In the genomic region with DNA sequence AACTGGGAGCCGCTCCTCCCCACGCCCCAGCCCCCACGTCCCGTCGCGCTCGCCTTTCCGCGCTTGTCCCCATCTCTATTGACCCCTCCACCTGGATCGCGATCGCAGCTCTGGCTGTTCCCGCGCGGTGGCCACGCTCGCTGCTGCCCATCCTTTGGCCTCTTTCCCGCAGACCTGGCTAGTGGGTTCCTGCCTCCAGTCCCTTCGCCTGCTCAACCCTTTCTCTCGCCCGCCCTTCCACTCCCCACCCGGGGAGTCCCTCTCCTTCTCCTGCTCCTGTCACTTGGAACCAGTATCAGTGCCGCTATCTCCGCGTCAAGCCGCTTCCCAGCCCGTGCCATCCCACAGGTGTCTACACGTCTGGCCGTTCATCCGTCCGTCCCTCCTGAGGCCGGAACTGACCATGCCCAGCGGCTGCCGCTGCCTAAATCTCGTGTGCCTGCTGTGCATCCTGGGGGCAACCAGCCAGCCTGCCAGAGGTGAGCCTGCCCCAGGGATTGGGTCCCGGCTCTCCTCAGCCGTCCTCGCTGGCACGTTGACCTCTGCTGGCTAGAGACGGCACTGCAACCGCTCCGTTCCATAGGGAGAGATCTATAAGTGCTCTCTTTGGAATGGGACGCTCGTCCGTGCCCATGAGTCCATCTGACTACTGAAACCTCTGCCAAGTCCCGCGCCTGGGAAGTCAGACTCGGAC, we compare ENCODE assay signal across 7 mouse cellular contexts. TPM values are rescaled to one million over a fixed set of nuclear protein-coding genes. Genes with fewer than 3 reads are reported as not detected.
A peak's percentile ranks its signal among the peaks of the same experiment; 100 is the strongest.
DNase-seq lines count a peak whose midpoint lies in the region; ATAC-seq and TF ChIP-seq lines count a peak whose summit lies in the region.

No protein-coding gene starts in this region.

- no peaks in the 10 kb centered on the region for H3K79me2 ChIP-seq in heart, adult 2 months (replicated peaks; ENCODE audit: control insufficient read depth, insufficient read depth, low read length)

- DNase-seq in adrenal gland, postnatal 25 days, result peak; percentile 87
- peak; percentile 84 to 90 for DNase-seq in heart, adult 2 months
- peak; percentile 82 for DNase-seq in kidney, adult 2 months
- DNase-seq in spleen, adult 18-20 months, result peak; percentile 46 to 81

- H3K4me2 ChIP-seq in embryonic facial prominence, embryonic 12.5 days (replicated peaks), result peak overlapping the region; percentile 100
- H3K4me2 ChIP-seq in limb, embryonic 12.5 days, result peak overlapping the region; percentile 100
- peak overlapping the region; percentile 69 for H3K4me2 ChIP-seq in midbrain, embryonic 15.5 days

- under 1% methylated on average over 47 of the region's 48 CpGs for WGBS in embryonic facial prominence, embryonic 12.5 days
- 1% methylated on average over 48 of the region's 48 CpGs for WGBS in heart, adult 2 months
- WGBS in kidney, adult 2 months, result under 1% methylated on average over 48 of the region's 48 CpGs
- 0% methylated on average over 48 of the region's 48 CpGs for WGBS in limb, embryonic 12.5 days
- whole genome bisulfite sequencing in midbrain, embryonic 15.5 days, result under 1% methylated on average over 48 of the region's 48 CpGs

- peak overlapping the region; percentile 59 for H3K4me3 ChIP-seq in embryonic facial prominence, embryonic 12.5 days
- H3K4me3 ChIP-seq in heart, adult 2 months, result peak overlapping the region; percentile 50
- H3K4me3 ChIP-seq in kidney, adult 2 months (ENCODE audit: insufficient read depth, low read depth, low read length), result peak overlapping the region; percentile 42
- peak overlapping the region; percentile 64 for H3K4me3 ChIP-seq in limb, embryonic 12.5 days (replicated peaks)
- H3K4me3 ChIP-seq in midbrain, embryonic 15.5 days, result peak overlapping the region; percentile 65

- H3K36me3 ChIP-seq in embryonic facial prominence, embryonic 12.5 days, result no peaks in the 10 kb centered on the region
- no peaks in the 10 kb centered on the region for H3K36me3 ChIP-seq in heart, adult 2 months (ENCODE audit: control insufficient read depth, insufficient read depth, low read length)
- H3K36me3 ChIP-seq in kidney, adult 2 months (ENCODE audit: control insufficient read depth, insufficient read depth, low read length), result no peaks in the 10 kb centered on the region
- H3K36me3 ChIP-seq in limb, embryonic 12.5 days, result no peaks in the 10 kb centered on the region
- peaks cover 10% of the 10 kb centered on the region; the same call in 1 of the 2 replicates for H3K36me3 ChIP-seq in midbrain, embryonic 15.5 days (replicated peaks)

- TF ChIP-seq CTCF in heart, adult 2 months (IDR thresholded peaks at IDR 0.05), result peak; percentile 98; the same call in 1 of the 2 replicates
- peak; percentile 85 for TF ChIP-seq CTCF in kidney, adult 2 months (conservative IDR thresholded peaks at IDR 0.05; ENCODE audit: insufficient read depth, insufficient read length, low read depth, low read length)

- peaks cover 12% of the 10 kb centered on the region; the same call in 1 of the 2 replicates for H3K4me1 ChIP-seq in embryonic facial prominence, embryonic 12.5 days
- no peaks in the 10 kb centered on the region; the same call in 1 of the 2 replicates for H3K4me1 ChIP-seq in heart, adult 2 months (ENCODE audit: control insufficient read depth, insufficient read depth, low read length)
- H3K4me1 ChIP-seq in kidney, adult 2 months (ENCODE audit: control insufficient read depth, insufficient read depth, low read length), result 0 out of 2 replicates have a peak, but pooled peaks cover 3% of the 10 kb centered on the region
- peaks cover 18% of the 10 kb centered on the region for H3K4me1 ChIP-seq in limb, embryonic 12.5 days (replicated peaks)
- H3K4me1 ChIP-seq in midbrain, embryonic 15.5 days, result peaks cover 24% of the 10 kb centered on the region

- H3K27me3 ChIP-seq in embryonic facial prominence, embryonic 12.5 days, result peaks cover 64% of the 10 kb centered on the region
- peaks cover 2% of the 10 kb centered on the region for H3K27me3 ChIP-seq in heart, adult 2 months (ENCODE audit: control insufficient read depth, insufficient read depth, low read length)
- no peaks in the 10 kb centered on the region for H3K27me3 ChIP-seq in kidney, adult 2 months (replicated peaks; ENCODE audit: control insufficient read depth, insufficient read depth, low read length)
- peaks cover 68% of the 10 kb centered on the region for H3K27me3 ChIP-seq in limb, embryonic 12.5 days
- H3K27me3 ChIP-seq in midbrain, embryonic 15.5 days (replicated peaks), result peaks cover 27% of the 10 kb centered on the region

- H3K9me3 ChIP-seq in embryonic facial prominence, embryonic 12.5 days, result no peaks in the 10 kb centered on the region
- H3K9me3 ChIP-seq in limb, embryonic 12.5 days, result no peaks in the 10 kb centered on the region
- H3K9me3 ChIP-seq in midbrain, embryonic 15.5 days, result no peaks in the 10 kb centered on the region

- peak overlapping the region; percentile 66 for H3K9ac ChIP-seq in embryonic facial prominence, embryonic 12.5 days
- peak overlapping the region; percentile 21 for H3K9ac ChIP-seq in heart, adult 2 months (ENCODE audit: low read depth, low read length)
- H3K9ac ChIP-seq in limb, embryonic 12.5 days (replicated peaks), result peak overlapping the region; percentile 66
- peak overlapping the region; percentile 54 for H3K9ac ChIP-seq in midbrain, embryonic 15.5 days

- no peak for TF ChIP-seq POLR2A in heart, adult 2 months (IDR thresholded peaks at IDR 0.05; ENCODE audit: insufficient read depth, low read depth, low read length)
- no peak for TF ChIP-seq POLR2A in kidney, adult 2 months (IDR thresholded peaks at IDR 0.05; ENCODE audit: low read depth, low read length)

- no peak overlapping the region for H3K27ac ChIP-seq in embryonic facial prominence, embryonic 12.5 days
- H3K27ac ChIP-seq in heart, adult 2 months, result peak overlapping the region; percentile 7; the same call in 1 of the 2 replicates
- H3K27ac ChIP-seq in kidney, adult 2 months (ENCODE audit: insufficient read depth, low read depth, low read length), result no peak overlapping the region
- H3K27ac ChIP-seq in limb, embryonic 12.5 days, result no peak overlapping the region
- H3K27ac ChIP-seq in midbrain, embryonic 15.5 days, result peak overlapping the region; percentile 81

- peak; percentile 76; the same call in 1 of the 2 replicates for ATAC-seq in embryonic facial prominence, embryonic 12.5 days (ENCODE audit: insufficient number of reproducible peaks, insufficient read depth, low FRiP score, low TSS enrichment)
- peak; percentile 77 for ATAC-seq in limb, embryonic 12.5 days (ENCODE audit: insufficient number of reproducible peaks, insufficient read depth, low FRiP score, low TSS enrichment, low read depth)
- ATAC-seq in midbrain, embryonic 15.5 days (replicated peaks), result peak; percentile 80

- intact Hi-C loops in heart, adult 2 months (cut with DNase I), result loop anchor here (1.0 to 5.0 kb wide), 2 partner anchors 32 to 566 kb away; partner anchors contain the start of gene 1600014C23Rik

- TF ChIP-seq EP300 in heart, adult 2 months (IDR thresholded peaks at IDR 0.05; ENCODE audit: insufficient read depth, low read depth, low read length), result 0 out of 2 replicates have a peak, but pooled peaks have one; percentile 57

RNA-seq across cellular contexts. Expression of gene Dlk2, which starts 1.1 kb away (rescaled TPM):
- total RNA-seq in adrenal gland, postnatal 25 days (2021), result 1.00 TPM in 1 of 2 replicates, not detected in the other
- polyA plus RNA-seq in embryonic facial prominence, embryonic 12.5 days (2016; fragmentation: Nextera tagmentation; extraction: Ambion mirVana), result 4.5 and 5.5 TPM in 2 replicates
- under 1 TPM; 0.23 to 0.39 TPM for total RNA-seq in heart, adult 2 months (2021)
- 0.35 and 0.74 TPM in 2 replicates for polyA plus RNA-seq in heart, adult 2 months (2012; rRNA removed)
- 0.61 and 1.1 TPM in 2 replicates for polyA plus RNA-seq in kidney, adult 2 months (2012; rRNA removed)
- polyA plus RNA-seq in limb, embryonic 12.5 days (2016; fragmentation: Nextera tagmentation; extraction: Ambion mirVana), result 3.8 and 4.8 TPM in 2 replicates
- polyA plus RNA-seq in midbrain, embryonic 15.5 days (2015; fragmentation: Nextera tagmentation; extraction: Ambion mirVana), result 22.5 and 23.7 TPM in 2 replicates

RNA-seq across cellular contexts. Expression of gene Tjap1, which starts 15.5 kb away (rescaled TPM):
- total RNA-seq in adrenal gland, postnatal 25 days (2021), result 66.6 and 69.7 TPM in 2 replicates
- 64.0 and 66.4 TPM in 2 replicates for polyA plus RNA-seq in embryonic facial prominence, embryonic 12.5 days (2016; fragmentation: Nextera tagmentation; extraction: Ambion mirVana)
- 10 to 100 TPM; 28.3 to 34.7 TPM for total RNA-seq in heart, adult 2 months (2021)
- polyA plus RNA-seq in heart, adult 2 months (2012; rRNA removed), result 35.8 and 39.1 TPM in 2 replicates
- polyA plus RNA-seq in kidney, adult 2 months (2012; rRNA removed), result 23.1 and 29.7 TPM in 2 replicates
- 59.9 and 62.8 TPM in 2 replicates for polyA plus RNA-seq in limb, embryonic 12.5 days (2016; fragmentation: Nextera tagmentation; extraction: Ambion mirVana)
- 29.4 and 31.4 TPM in 2 replicates for polyA plus RNA-seq in midbrain, embryonic 15.5 days (2015; fragmentation: Nextera tagmentation; extraction: Ambion mirVana)

RNA-seq across cellular contexts. Expression of gene Abcc10, which starts 29.8 kb away (rescaled TPM):
- 12.8 and 14.5 TPM in 2 replicates for total RNA-seq in adrenal gland, postnatal 25 days (2021)
- polyA plus RNA-seq in embryonic facial prominence, embryonic 12.5 days (2016; fragmentation: Nextera tagmentation; extraction: Ambion mirVana), result 7.6 and 8.3 TPM in 2 replicates
- total RNA-seq in heart, adult 2 months (2021), result 1 to 10 TPM; 3.9 to 4.0 TPM
- 9.1 and 13.4 TPM in 2 replicates for polyA plus RNA-seq in heart, adult 2 months (2012; rRNA removed)
- 16.8 and 27.8 TPM in 2 replicates for polyA plus RNA-seq in kidney, adult 2 months (2012; rRNA removed)
- 7.7 and 8.2 TPM in 2 replicates for polyA plus RNA-seq in limb, embryonic 12.5 days (2016; fragmentation: Nextera tagmentation; extraction: Ambion mirVana)
- 10.7 TPM in 2 replicates for polyA plus RNA-seq in midbrain, embryonic 15.5 days (2015; fragmentation: Nextera tagmentation; extraction: Ambion mirVana)

RNA-seq across cellular contexts. Expression of gene Lrrc73, which starts 45.0 kb away (rescaled TPM):
- 5.3 and 6.6 TPM in 2 replicates for total RNA-seq in adrenal gland, postnatal 25 days (2021)
- 1.2 and 1.4 TPM in 2 replicates for polyA plus RNA-seq in embryonic facial prominence, embryonic 12.5 days (2016; fragmentation: Nextera tagmentation; extraction: Ambion mirVana)
- total RNA-seq in heart, adult 2 months (2021), result under 1 TPM; 0.21 to 0.34 TPM
- 0.59 and 0.70 TPM in 2 replicates for polyA plus RNA-seq in heart, adult 2 months (2012; rRNA removed)
- polyA plus RNA-seq in kidney, adult 2 months (2012; rRNA removed), result 1.1 and 1.4 TPM in 2 replicates
- 0.60 and 0.65 TPM in 2 replicates for polyA plus RNA-seq in limb, embryonic 12.5 days (2016; fragmentation: Nextera tagmentation; extraction: Ambion mirVana)
- 14.7 and 16.6 TPM in 2 replicates for polyA plus RNA-seq in midbrain, embryonic 15.5 days (2015; fragmentation: Nextera tagmentation; extraction: Ambion mirVana)

RNA-seq across cellular contexts. Expression of gene Yipf3, which starts 50.5 kb away (rescaled TPM):
- total RNA-seq in adrenal gland, postnatal 25 days (2021), result 169 and 208 TPM in 2 replicates
- polyA plus RNA-seq in embryonic facial prominence, embryonic 12.5 days (2016; fragmentation: Nextera tagmentation; extraction: Ambion mirVana), result 82.5 and 86.2 TPM in 2 replicates
- 10 to 100 TPM; 72.4 to 82.8 TPM for total RNA-seq in heart, adult 2 months (2021)
- polyA plus RNA-seq in heart, adult 2 months (2012; rRNA removed), result 136 and 142 TPM in 2 replicates
- polyA plus RNA-seq in kidney, adult 2 months (2012; rRNA removed), result 246 and 292 TPM in 2 replicates
- 65.6 and 73.5 TPM in 2 replicates for polyA plus RNA-seq in limb, embryonic 12.5 days (2016; fragmentation: Nextera tagmentation; extraction: Ambion mirVana)
- 95.2 and 107 TPM in 2 replicates for polyA plus RNA-seq in midbrain, embryonic 15.5 days (2015; fragmentation: Nextera tagmentation; extraction: Ambion mirVana)

Comparison
In these comparisons a context has a peak if more than half of its experiments do, and no peak if none do; other contexts are left out.
1. H3K27ac ChIP-seq: peak in heart, adult 2 months (single experiment) and midbrain, embryonic 15.5 days (single experiment); none in embryonic facial prominence, embryonic 12.5 days (single experiment), kidney, adult 2 months (single experiment) and limb, embryonic 12.5 days (single experiment).
2. Peak in every context shown above with its lines, with median percentiles within 50 percentile points of each other: DNase-seq, ATAC-seq, H3K4me2 ChIP-seq, H3K4me3 ChIP-seq and H3K9ac ChIP-seq.